Mouse (Mus musculus): Measurements from ENCODE around the gene Gja10. TPM values are rescaled to one million over a fixed set of nuclear protein-coding genes. Genes with fewer than 3 reads are reported as not detected.

The Gja10 gene
- total RNA-seq, 2 experiments from 2014 or later, result not detected

DNA sequence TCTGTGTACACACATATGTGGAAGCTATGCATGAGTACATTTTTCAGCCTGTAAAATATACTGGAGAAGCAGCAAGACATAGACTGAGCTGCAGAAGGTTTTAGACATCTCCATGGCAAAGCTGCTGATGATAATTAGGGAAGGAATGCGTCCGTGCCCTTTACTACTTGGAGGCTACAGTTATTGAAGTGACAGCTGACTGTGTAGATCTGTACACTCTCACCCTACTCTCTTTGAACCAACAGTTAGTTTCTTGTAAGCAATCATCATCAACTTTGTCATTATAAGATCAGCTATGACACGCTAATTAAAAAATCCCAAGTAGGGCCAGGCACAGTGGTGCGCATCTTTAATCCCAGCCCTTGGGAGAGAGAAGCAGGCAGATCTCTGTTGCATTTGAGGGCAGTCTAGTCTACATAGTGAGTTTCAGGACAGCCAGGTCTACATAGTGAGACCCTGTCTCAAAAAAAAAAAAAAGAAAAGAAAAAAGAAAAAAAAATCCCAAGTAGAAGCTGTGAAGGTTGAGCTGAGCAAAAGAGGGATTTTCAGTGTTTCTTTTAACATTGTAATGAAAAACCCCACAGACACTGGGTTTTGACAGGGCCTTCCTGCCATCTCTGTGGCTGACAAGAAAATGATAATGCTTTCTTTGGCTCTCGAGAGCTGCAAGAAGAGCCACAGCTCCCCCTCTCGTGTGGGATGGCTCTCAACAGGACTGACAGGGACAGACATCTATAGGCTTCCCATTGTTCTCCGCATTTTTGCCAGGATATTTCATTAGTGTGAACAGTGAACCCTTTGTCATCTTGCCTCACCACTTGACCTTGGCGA lies 41.6 kb downstream of the Gja10 start:
- no peak for DNase-seq

- no peak for DNase-seq
Measured at GRCm38 (mm10) chr4:32560246-32560645, 42.3 kb downstream of the Gja10 start.

- DNase-seq, result no peak
Measured at GRCm38 (mm10) chr4:32555506-32555905, 47.1 kb downstream of the Gja10 start.

DNA sequence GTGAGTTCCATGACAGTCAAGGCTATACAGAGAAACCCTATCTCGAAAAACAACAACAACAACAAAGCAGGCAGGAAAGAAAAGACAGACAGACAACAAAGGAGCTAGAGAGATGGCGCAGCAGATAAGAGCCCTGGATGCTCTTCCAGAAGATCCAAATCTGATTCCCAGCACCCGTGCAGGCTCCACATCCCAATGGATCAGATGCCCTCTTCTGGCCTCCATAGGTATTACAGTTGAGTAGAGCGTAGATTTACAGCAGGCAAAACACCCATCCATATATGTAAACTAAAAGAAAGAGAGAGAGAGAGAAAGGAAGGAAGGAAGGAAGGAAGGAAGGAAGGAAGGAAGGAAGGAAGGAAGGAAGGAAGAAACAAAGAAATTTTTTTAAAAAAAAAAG lies 51.2 kb downstream of the Gja10 start:
- DNase-seq, result no peak

DNA sequence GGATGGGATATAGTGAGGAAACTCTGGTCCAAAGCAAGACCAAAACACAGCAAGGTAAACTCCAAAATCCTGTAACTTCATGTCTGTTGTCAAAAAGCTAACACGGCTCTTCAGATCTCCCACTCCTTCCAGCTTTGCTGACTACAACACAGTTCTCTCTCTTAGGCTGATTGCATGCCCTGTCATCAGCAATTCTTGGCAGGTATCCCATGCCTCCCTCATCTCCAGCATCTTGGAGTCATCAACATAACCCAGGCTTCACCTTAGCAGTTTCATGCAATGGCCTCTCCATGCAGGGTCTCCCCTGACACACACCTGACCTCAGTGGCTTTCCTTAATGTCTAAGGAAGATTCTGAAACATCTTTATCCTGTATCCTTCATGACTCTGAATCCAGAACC lies 53.4 kb downstream of the Gja10 start:
- no peak for DNase-seq

Other genes with a start within 250 kb of the Gja10 start
- gene Casp8ap2, start 12.7 kb upstream of the Gja10 start, total RNA-seq (2021), result 1 to 10 TPM; 6.8 to 8.3 TPM
- 10 to 100 TPM in 1 of 2 experiments, 1 to 10 TPM in 1; 7.8 to 12.8 TPM for gene Mdn1, start 54.4 kb upstream of the Gja10 start, total RNA-seq (2021)
- 10 to 100 TPM; 29.9 to 38.4 TPM for gene Lyrm2, start 197.5 kb upstream of the Gja10 start, total RNA-seq (2021)